Mouse (Mus musculus): Measurements from ENCODE around the gene Bmpr1b. TPM values are rescaled to one million over a fixed set of nuclear protein-coding genes. Genes with fewer than 3 reads are reported as not detected.

Bmpr1b gene
- total and polyA plus RNA-seq, 3 experiments, result 0.04 TPM; not detected in 1

DNA sequence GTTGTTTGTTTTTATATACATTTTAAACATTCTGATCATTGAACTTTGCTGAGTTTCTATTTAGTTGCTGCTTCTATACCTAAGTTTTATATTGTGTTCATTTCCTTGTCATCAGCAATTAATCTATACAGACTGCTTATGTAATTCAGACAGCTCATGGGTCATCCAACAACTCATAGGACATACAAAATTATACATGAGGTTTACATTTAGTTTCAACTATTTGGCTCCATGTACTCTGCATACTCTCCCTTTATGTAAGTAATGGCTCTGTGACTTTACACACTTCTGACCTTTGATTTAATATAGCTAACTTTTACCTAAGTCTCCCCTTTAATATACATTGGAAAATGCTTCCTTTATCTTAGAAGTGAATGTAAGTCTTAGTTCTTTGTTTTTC, 371.9 kb downstream of the Bmpr1b start:
- H3K36me3 ChIP-seq (replicated peaks in 1 of 2; ENCODE audit: control insufficient read depth in 1 of 2, insufficient read depth in 1 of 2, low read length in 1 of 2), result no peaks in the 10 kb centered on the region
- no peak overlapping the region for H3K27ac ChIP-seq (ENCODE audit: insufficient read depth, low read depth)
- H3K4me1 ChIP-seq (ENCODE audit: control insufficient read depth in 1 of 2, insufficient read depth in 2 of 2), result peaks cover 0 to 6% of the 10 kb centered on the region in 2 experiments; a peak in 2 of 4 replicates
- dilution Hi-C loops (cut with MboI; ENCODE audit: extremely low pct_ligation_motif_present, extremely low pct_unique_long_range_greater_than_20kb, low sequenced_read_pairs) (no loop called here), in situ Hi-C loops (cut with MboI; ENCODE audit: low pct_ligation_motif_present, low pct_unique_long_range_greater_than_20kb, low sequenced_read_pairs) (no loop called here)
- no peak overlapping the region for H3K9ac ChIP-seq (ENCODE audit: insufficient read depth, low read depth)
- H3K79me2 ChIP-seq (replicated peaks; ENCODE audit: control insufficient read depth, extremely low read depth, insufficient read depth, poor library complexity, severe bottlenecking), result no peaks in the 10 kb centered on the region
- H3K9me3 ChIP-seq (replicated peaks; ENCODE audit: low read length), result no peaks in the 10 kb centered on the region
- no peak for DNase-seq (ENCODE audit: extremely low read depth)
- no peak overlapping the region for H3K4me3 ChIP-seq (replicated peaks in 1 of 3; ENCODE audit: low read depth in 2 of 3, low read length in 2 of 3, poor library complexity in 1 of 3)
- H3K4me2 ChIP-seq (ENCODE audit: insufficient read depth, low read depth, poor library complexity, severe bottlenecking), result no peak overlapping the region
- H3K27me3 ChIP-seq (replicated peaks), result no peaks in the 10 kb centered on the region
- TF ChIP-seq SIN3A (IDR thresholded peaks at IDR 0.05; ENCODE audit: low read length), result no peak
- TF ChIP-seq HCFC1 (IDR thresholded peaks at IDR 0.05; ENCODE audit: low read depth, low read length), result no peak
- no peak for TF ChIP-seq BHLHE40 (IDR thresholded peaks at IDR 0.05; ENCODE audit: low read depth, low read length)
- no peak for TF ChIP-seq POLR2AphosphoS2 (IDR thresholded peaks at IDR 0.05; ENCODE audit: low read depth, low read length)
- no peak for TF ChIP-seq MXI1 (IDR thresholded peaks at IDR 0.05; ENCODE audit: low read depth, low read length)
- TF ChIP-seq TCF12 (IDR thresholded peaks at IDR 0.05; ENCODE audit: low read depth, low read length), result no peak

DNA sequence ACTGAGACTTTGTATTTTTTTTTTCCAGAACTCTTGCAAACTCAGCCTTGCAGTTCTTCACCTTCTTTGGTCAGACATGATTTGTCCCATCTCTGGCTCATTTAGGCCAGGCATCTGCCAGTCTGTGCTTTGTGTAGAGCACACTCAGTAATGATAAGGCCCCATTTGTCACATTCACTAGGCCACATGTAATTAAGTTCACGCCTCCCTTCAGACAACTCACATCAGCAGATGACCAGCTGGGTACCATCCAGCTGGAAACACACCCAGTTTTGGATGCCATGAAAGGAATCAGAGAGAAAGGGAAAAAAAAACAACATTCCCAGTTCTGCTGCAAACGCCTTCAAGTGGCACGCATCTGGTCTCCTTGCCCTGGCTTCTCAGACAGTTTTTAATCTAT, 374.9 kb downstream of the Bmpr1b start:
- no peaks in the 10 kb centered on the region for H3K79me2 ChIP-seq (replicated peaks; ENCODE audit: control insufficient read depth, extremely low read depth, insufficient read depth, poor library complexity, severe bottlenecking)
- TF ChIP-seq NELFE (IDR thresholded peaks at IDR 0.05; ENCODE audit: low read depth, low read length), result no peak
- no peak for TF ChIP-seq KAT2A (IDR thresholded peaks at IDR 0.05; ENCODE audit: insufficient replicate concordance, low read length)
- no peak for TF ChIP-seq NRF1 (IDR thresholded peaks at IDR 0.05; ENCODE audit: low read depth, low read length)
- no peak for TF ChIP-seq PAX5 (IDR thresholded peaks at IDR 0.05; ENCODE audit: low read length)
- in situ Hi-C loops (cut with MboI; ENCODE audit: low pct_ligation_motif_present, low pct_unique_long_range_greater_than_20kb, low sequenced_read_pairs), result no loop called here
- no peak for DNase-seq (ENCODE audit: extremely low read depth)
- no peaks in the 10 kb centered on the region for H3K9me3 ChIP-seq (replicated peaks; ENCODE audit: low read length)
- H3K4me2 ChIP-seq (ENCODE audit: insufficient read depth, low read depth, poor library complexity, severe bottlenecking), result no peak overlapping the region
- peaks cover 0 to 10% of the 10 kb centered on the region in 2 experiments; a peak in 2 of 4 replicates for H3K4me1 ChIP-seq (ENCODE audit: control insufficient read depth in 1 of 2, insufficient read depth in 2 of 2)
- H3K27ac ChIP-seq (ENCODE audit: insufficient read depth, low read depth), result no peak overlapping the region
- no peaks in the 10 kb centered on the region for H3K27me3 ChIP-seq (replicated peaks)
- no peaks in the 10 kb centered on the region for H3K36me3 ChIP-seq (replicated peaks in 1 of 2; ENCODE audit: control insufficient read depth in 1 of 2, insufficient read depth in 1 of 2, low read length in 1 of 2)
- H3K4me3 ChIP-seq (replicated peaks in 1 of 3; ENCODE audit: low read depth in 2 of 3, low read length in 2 of 3, poor library complexity in 1 of 3), result no peak overlapping the region
- dilution Hi-C loops (cut with MboI; ENCODE audit: extremely low pct_ligation_motif_present, extremely low pct_unique_long_range_greater_than_20kb, low sequenced_read_pairs), result no loop called here
- H3K9ac ChIP-seq (ENCODE audit: insufficient read depth, low read depth), result no peak overlapping the region

- Histone ChIP-seq H3K9me3 (replicated peaks; ENCODE audit: low read length) (no peaks in the 10 kb centered on the region), H3K27ac (ENCODE audit: insufficient read depth, low read depth) (no peak overlapping the region), H3K27me3 (replicated peaks) (no peaks in the 10 kb centered on the region), H3K4me3 (replicated peaks in 1 of 3; ENCODE audit: low read depth in 2 of 3, low read length in 2 of 3, poor library complexity in 1 of 3) (no peak overlapping the region), H3K36me3 (replicated peaks in 1 of 2; ENCODE audit: control insufficient read depth in 1 of 2, insufficient read depth in 1 of 2, low read length in 1 of 2) (no peaks in the 10 kb centered on the region), H3K4me1 (ENCODE audit: control insufficient read depth in 1 of 2, insufficient read depth in 2 of 2) (peaks cover 0 to 10% of the 10 kb centered on the region in 2 experiments; a peak in 2 of 4 replicates), H3K4me2 (ENCODE audit: insufficient read depth, low read depth, poor library complexity, severe bottlenecking) (no peak overlapping the region), H3K79me2 (replicated peaks; ENCODE audit: control insufficient read depth, extremely low read depth, insufficient read depth, poor library complexity, severe bottlenecking) (no peaks in the 10 kb centered on the region), H3K9ac (ENCODE audit: insufficient read depth, low read depth) (no peak overlapping the region)
- no peak for DNase-seq (ENCODE audit: extremely low read depth)
- in situ Hi-C loops (cut with MboI; ENCODE audit: low pct_ligation_motif_present, low pct_unique_long_range_greater_than_20kb, low sequenced_read_pairs), result no loop called here
- TF ChIP-seq ELF1 (IDR thresholded peaks at IDR 0.05; ENCODE audit: low read depth, low read length) (no peak), TBP (conservative IDR thresholded peaks at IDR 0.05; ENCODE audit: low read depth, low read length) (no peak), JUN (IDR thresholded peaks at IDR 0.05; ENCODE audit: insufficient read depth, low read depth, low read length) (no peak), SMC3 (IDR thresholded peaks at IDR 0.05; ENCODE audit: low read depth, low read length) (no peak), USF2 (conservative IDR thresholded peaks at IDR 0.05; ENCODE audit: low read depth, low read length) (no peak), IRF4 (IDR thresholded peaks at IDR 0.05; ENCODE audit: low read depth, low read length) (no peak), RCOR1 (conservative IDR thresholded peaks at IDR 0.05; ENCODE audit: low read depth, low read length) (no peak)
- dilution Hi-C loops (cut with MboI; ENCODE audit: extremely low pct_ligation_motif_present, extremely low pct_unique_long_range_greater_than_20kb, low sequenced_read_pairs), result no loop called here
Observed at GRCm38 (mm10) chr3:141793755-141794154, 375.5 kb downstream of the Bmpr1b start.

Data from CH12.LX (cell line).